7 mouse cellular contexts compared by ENCODE assay signal in genomic region chr11:96902639-96903635, GRCm38 (mm10). TPM values are rescaled to one million over a fixed set of nuclear protein-coding genes. Genes with fewer than 3 reads are reported as not detected.
DNase-seq lines count a peak whose midpoint lies in the region; ATAC-seq lines count a peak whose summit lies in the region.

No protein-coding gene starts in this region.

- ATAC-seq in forebrain, embryonic 15.5 days (replicated peaks): peak; percentile 85
- ATAC-seq in limb, embryonic 15.5 days (ENCODE audit: insufficient number of reproducible peaks, low FRiP score, low TSS enrichment, low read depth): no peak

- peak overlapping the region; percentile 91 for H3K27ac ChIP-seq in forebrain, embryonic 15.5 days (replicated peaks)
- peak overlapping the region; percentile 33; the same call in 1 of the 2 replicates for H3K27ac ChIP-seq in limb, embryonic 15.5 days

- H3K27me3 ChIP-seq in forebrain, embryonic 15.5 days: no peaks in the 10 kb centered on the region
- H3K27me3 ChIP-seq in limb, embryonic 15.5 days: 0 out of 2 replicates have a peak, but pooled peaks cover 4% of the 10 kb centered on the region

- peaks cover 4% of the 10 kb centered on the region; the same call in 1 of the 2 replicates for H3K36me3 ChIP-seq in forebrain, embryonic 15.5 days
- peaks cover 17% of the 10 kb centered on the region for H3K36me3 ChIP-seq in limb, embryonic 15.5 days

- H3K4me3 ChIP-seq in forebrain, embryonic 15.5 days: no peak overlapping the region
- H3K4me3 ChIP-seq in limb, embryonic 15.5 days: no peak overlapping the region

- H3K4me2 ChIP-seq in forebrain, embryonic 15.5 days (replicated peaks): no peak overlapping the region
- H3K4me2 ChIP-seq in limb, embryonic 15.5 days: no peak overlapping the region

- no peak overlapping the region; the same call in 1 of the 2 replicates for H3K9ac ChIP-seq in forebrain, embryonic 15.5 days (replicated peaks)
- no peak overlapping the region for H3K9ac ChIP-seq in limb, embryonic 15.5 days

- DNase-seq in layer of hippocampus, postnatal 10 days (ENCODE audit: low spot score in 2 of 2): peak; percentile 35 to 53
- DNase-seq in layer of hippocampus, adult 9-10 months (ENCODE audit: low spot score): no peak
- peak; percentile 54 for DNase-seq in cerebellum, adult 9-11 months
- no peak for DNase-seq in natural killer cell, adult 2 months (ENCODE audit: low spot score in 2 of 2)
- no peak for DNase-seq in B cell, adult 2 months

- 5% methylated on average over 16 of the region's 16 CpGs for WGBS in forebrain, embryonic 15.5 days
- WGBS in limb, embryonic 15.5 days: 24% methylated on average over 16 of the region's 16 CpGs

- H3K9me3 ChIP-seq in forebrain, embryonic 15.5 days: no peaks in the 10 kb centered on the region
- no peaks in the 10 kb centered on the region for H3K9me3 ChIP-seq in limb, embryonic 15.5 days

- H3K4me1 ChIP-seq in forebrain, embryonic 15.5 days: peaks cover 70% of the 10 kb centered on the region
- peaks cover 12% of the 10 kb centered on the region for H3K4me1 ChIP-seq in limb, embryonic 15.5 days

RNA-seq across cellular contexts. Expression of gene Cdk5rap3, which starts 13.4 kb away (rescaled TPM):
- 10 to 100 TPM; 53.4 to 59.6 TPM for total RNA-seq in layer of hippocampus, postnatal 10 days (2021)
- polyA plus RNA-seq in forebrain, embryonic 15.5 days (2015; fragmentation: Nextera tagmentation; extraction: Ambion mirVana): 106 and 109 TPM in 2 replicates
- 76.2 and 87.4 TPM in 2 replicates for polyA plus RNA-seq in limb, embryonic 15.5 days (2015; fragmentation: Nextera tagmentation; extraction: Ambion mirVana)

RNA-seq across cellular contexts. Expression of gene Prr15l, which starts 25.0 kb away (rescaled TPM):
- not detected for total RNA-seq in layer of hippocampus, postnatal 10 days (2021)
- polyA plus RNA-seq in forebrain, embryonic 15.5 days (2015; fragmentation: Nextera tagmentation; extraction: Ambion mirVana): 0.17 TPM in 1 of 2 replicates, not detected in the other
- 3.4 and 3.6 TPM in 2 replicates for polyA plus RNA-seq in limb, embryonic 15.5 days (2015; fragmentation: Nextera tagmentation; extraction: Ambion mirVana)

RNA-seq across cellular contexts. Expression of gene Pnpo, which starts 40.8 kb away (rescaled TPM):
- 10 to 100 TPM; 28.0 to 28.8 TPM for total RNA-seq in layer of hippocampus, postnatal 10 days (2021)
- 20.7 and 21.5 TPM in 2 replicates for polyA plus RNA-seq in forebrain, embryonic 15.5 days (2015; fragmentation: Nextera tagmentation; extraction: Ambion mirVana)
- polyA plus RNA-seq in limb, embryonic 15.5 days (2015; fragmentation: Nextera tagmentation; extraction: Ambion mirVana): 33.6 and 37.6 TPM in 2 replicates

RNA-seq across cellular contexts. Expression of gene Copz2, which starts 53.3 kb away (rescaled TPM):
- 1 to 10 TPM; 4.2 to 5.6 TPM for total RNA-seq in layer of hippocampus, postnatal 10 days (2021)
- polyA plus RNA-seq in forebrain, embryonic 15.5 days (2015; fragmentation: Nextera tagmentation; extraction: Ambion mirVana): 12.2 and 13.5 TPM in 2 replicates
- polyA plus RNA-seq in limb, embryonic 15.5 days (2015; fragmentation: Nextera tagmentation; extraction: Ambion mirVana): 203 and 213 TPM in 2 replicates

Comparison
In these comparisons a context has a peak if more than half of its experiments do, and no peak if none do; other contexts are left out.
1. DNase-seq: peak in layer of hippocampus, postnatal 10 days (2 of 2) and cerebellum, adult 9-11 months (single experiment); none in layer of hippocampus, adult 9-10 months (single experiment), natural killer cell, adult 2 months (0 of 2) and B cell, adult 2 months (0 of 2).